ENCODE assay signal across 9 mouse cellular contexts in the genomic region with DNA sequence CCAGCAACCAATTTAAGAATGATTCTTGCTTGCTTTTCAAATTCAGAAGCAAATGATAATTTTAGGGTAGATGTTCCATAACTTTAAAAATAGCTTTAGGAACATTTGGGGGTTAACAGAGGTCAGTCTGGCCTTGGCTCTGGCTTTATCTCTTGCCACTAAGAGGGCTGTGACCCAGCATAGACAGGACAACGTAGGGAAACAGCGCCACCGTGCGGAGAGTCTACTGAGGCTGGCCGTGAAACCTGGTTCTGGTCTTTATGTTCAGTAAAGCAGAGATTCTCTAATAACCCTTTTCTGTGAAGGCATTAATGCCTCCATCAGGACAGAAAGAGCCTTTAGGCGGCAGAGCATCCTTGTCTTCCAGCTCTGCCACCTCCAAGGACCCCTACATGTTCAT. TPM values are rescaled to one million over a fixed set of nuclear protein-coding genes. Genes with fewer than 3 reads are reported as not detected.
DNase-seq lines count a peak whose midpoint lies in the region; ATAC-seq and TF ChIP-seq lines count a peak whose summit lies in the region.
"Had no signal": no experiment of that assay in that cellular context is flagged by ENCODE, and none has a peak within 500 bp of the region (broad histone marks: within the 10 kb centered on the region; RNA-seq: fewer than 3 reads in every experiment).

No protein-coding gene starts in this region.

- H3K4me2 ChIP-seq in hindbrain, embryonic 11.5 days (replicated peaks; ENCODE audit: low read depth, low read length), result no peak overlapping the region
- H3K4me2 ChIP-seq in hindbrain, embryonic 12.5 days (replicated peaks), result no peak overlapping the region
- no peak overlapping the region for H3K4me2 ChIP-seq in intestine, embryonic 14.5 days (ENCODE audit: low read length)
- H3K4me2 ChIP-seq in stomach, postnatal 0 days (replicated peaks; ENCODE audit: low read depth), result no peak overlapping the region
- H3K4me2 ChIP-seq: embryonic facial prominence, embryonic 13.5 days had no signal

- H3K9me3 ChIP-seq in hindbrain, embryonic 11.5 days (ENCODE audit: control insufficient read depth, low read length), result no peaks in the 10 kb centered on the region
- no peaks in the 10 kb centered on the region for H3K9me3 ChIP-seq in hindbrain, embryonic 12.5 days (replicated peaks)
- no peaks in the 10 kb centered on the region for H3K9me3 ChIP-seq in intestine, embryonic 14.5 days (ENCODE audit: control insufficient read depth, low read length)
- no peaks in the 10 kb centered on the region for H3K9me3 ChIP-seq in stomach, postnatal 0 days (ENCODE audit: control insufficient read depth, low read length)
- H3K9me3 ChIP-seq: embryonic facial prominence, embryonic 13.5 days had no signal

- no peaks in the 10 kb centered on the region for H3K4me1 ChIP-seq in hindbrain, embryonic 11.5 days (replicated peaks; ENCODE audit: control insufficient read depth, insufficient read depth, low read length)
- H3K4me1 ChIP-seq in hindbrain, embryonic 12.5 days, result no peaks in the 10 kb centered on the region
- no peaks in the 10 kb centered on the region for H3K4me1 ChIP-seq in intestine, embryonic 14.5 days (replicated peaks; ENCODE audit: control insufficient read depth, insufficient read depth, low read length)
- no peaks in the 10 kb centered on the region for H3K4me1 ChIP-seq in stomach, postnatal 0 days (replicated peaks; ENCODE audit: control insufficient read depth, insufficient read depth)
- H3K4me1 ChIP-seq: embryonic facial prominence, embryonic 13.5 days had no signal

- no peaks in the 10 kb centered on the region for H3K36me3 ChIP-seq in hindbrain, embryonic 11.5 days (ENCODE audit: control insufficient read depth, insufficient read depth, low read length)
- H3K36me3 ChIP-seq in hindbrain, embryonic 12.5 days, result no peaks in the 10 kb centered on the region
- H3K36me3 ChIP-seq in intestine, embryonic 14.5 days (ENCODE audit: control insufficient read depth, insufficient read depth, low read length), result no peaks in the 10 kb centered on the region
- H3K36me3 ChIP-seq in stomach, postnatal 0 days (ENCODE audit: control insufficient read depth, insufficient read depth, low read length), result no peaks in the 10 kb centered on the region
- H3K36me3 ChIP-seq: embryonic facial prominence, embryonic 13.5 days had no signal

- DNase-seq in hindbrain, embryonic 11.5 days (ENCODE audit: low spot score), result peak; percentile 86
- peak; percentile 71 for DNase-seq in c-Kit-positive CD71-positive TER-119-negative erythroid progenitor cells, embryonic 14.5 days (ENCODE audit: low read depth)
- DNase-seq in frontal cortex, postnatal 25 days (ENCODE audit: low spot score in 2 of 2), result peak; percentile 84 to 87
- DNase-seq in intestine, embryonic 14.5 days (ENCODE audit: low spot score), result peak; percentile 91
- peak; percentile 70 to 72 for DNase-seq in left cerebral cortex, postnatal 36 days (ENCODE audit: low spot score in 2 of 2)
- DNase-seq in naive thymus-derived CD4-positive, alpha-beta T cell, adult 2 months (ENCODE audit: low read depth), result peak; percentile 87
- DNase-seq in stomach, postnatal 0 days (ENCODE audit: low spot score), result peak; percentile 84

- peak; percentile 92 for TF ChIP-seq CTCF in stomach, postnatal 0 days (IDR thresholded peaks at IDR 0.05; ENCODE audit: low read depth)

- WGBS in hindbrain, embryonic 11.5 days, result 5% methylated on average over 6 of the region's 6 CpGs
- 5% methylated on average over 6 of the region's 6 CpGs for WGBS in hindbrain, embryonic 12.5 days
- 4% methylated on average over 6 of the region's 6 CpGs for WGBS in intestine, embryonic 14.5 days
- 5% methylated on average over 6 of the region's 6 CpGs for WGBS in stomach, postnatal 0 days

- H3K4me3 ChIP-seq in hindbrain, embryonic 11.5 days (ENCODE audit: low read depth, low read length), result no peak overlapping the region
- no peak overlapping the region for H3K4me3 ChIP-seq in hindbrain, embryonic 12.5 days
- no peak overlapping the region for H3K4me3 ChIP-seq in intestine, embryonic 14.5 days (ENCODE audit: low read depth, low read length)
- no peak overlapping the region for H3K4me3 ChIP-seq in stomach, postnatal 0 days (ENCODE audit: low read depth, low read length)
- H3K4me3 ChIP-seq: embryonic facial prominence, embryonic 13.5 days had no signal

- H3K27me3 ChIP-seq in hindbrain, embryonic 11.5 days (ENCODE audit: control insufficient read depth, insufficient read depth, low read length), result no peaks in the 10 kb centered on the region
- no peaks in the 10 kb centered on the region for H3K27me3 ChIP-seq in hindbrain, embryonic 12.5 days
- H3K27me3 ChIP-seq in intestine, embryonic 14.5 days (replicated peaks; ENCODE audit: control insufficient read depth, insufficient read depth, low read length), result no peaks in the 10 kb centered on the region
- H3K27me3 ChIP-seq in stomach, postnatal 0 days (ENCODE audit: control insufficient read depth, insufficient read depth, low read length), result no peaks in the 10 kb centered on the region
- H3K27me3 ChIP-seq: embryonic facial prominence, embryonic 13.5 days had no signal

- no peak for TF ChIP-seq EP300 in stomach, postnatal 0 days (optimal IDR thresholded peaks at IDR 0.05)

- no peak overlapping the region for H3K27ac ChIP-seq in hindbrain, embryonic 11.5 days (ENCODE audit: low read depth, low read length)
- no peak overlapping the region for H3K27ac ChIP-seq in hindbrain, embryonic 12.5 days
- no peak overlapping the region for H3K27ac ChIP-seq in intestine, embryonic 14.5 days (ENCODE audit: low read depth)
- H3K27ac ChIP-seq in stomach, postnatal 0 days (replicated peaks), result no peak overlapping the region
- H3K27ac ChIP-seq: embryonic facial prominence, embryonic 13.5 days had no signal

- intact Hi-C loops in left cerebral cortex, postnatal 36 days (cut with DNase I), result loop anchor here (1.0 to 10.0 kb wide), 4 partner anchors 62 to 542 kb away; partner anchors contain the start of gene Nfya

- H3K9ac ChIP-seq in hindbrain, embryonic 11.5 days (ENCODE audit: low read depth, low read length), result no peak overlapping the region
- H3K9ac ChIP-seq in hindbrain, embryonic 12.5 days, result no peak overlapping the region
- no peak overlapping the region for H3K9ac ChIP-seq in intestine, embryonic 14.5 days (ENCODE audit: low read length)
- H3K9ac ChIP-seq in stomach, postnatal 0 days (ENCODE audit: low read length), result no peak overlapping the region
- H3K9ac ChIP-seq: embryonic facial prominence, embryonic 13.5 days had no signal

- ATAC-seq in hindbrain, embryonic 11.5 days (ENCODE audit: low FRiP score), result no peak
- ATAC-seq in hindbrain, embryonic 12.5 days (ENCODE audit: low FRiP score), result no peak
- ATAC-seq in intestine, embryonic 14.5 days (replicated peaks; ENCODE audit: low FRiP score, low TSS enrichment, low read depth), result 0 out of 2 replicates have a peak, but pooled peaks have one; percentile 43
- ATAC-seq in stomach, postnatal 0 days (ENCODE audit: low FRiP score, low TSS enrichment), result 0 out of 2 replicates have a peak, but pooled peaks have one; percentile 61

RNA-seq across cellular contexts. Expression of gene Trem2, which starts 9.3 kb away (rescaled TPM):
- polyA plus RNA-seq in hindbrain, embryonic 11.5 days (2014; fragmentation: Nextera tagmentation; extraction: Ambion mirVana), result 3.0 and 3.6 TPM in 2 replicates
- 3.5 and 4.3 TPM in 2 replicates for polyA plus RNA-seq in hindbrain, embryonic 12.5 days (2016; fragmentation: Nextera tagmentation; extraction: Ambion mirVana)
- 2.6 and 2.9 TPM in 2 replicates for polyA plus RNA-seq in intestine, embryonic 14.5 days (2014; fragmentation: Nextera tagmentation; extraction: Ambion mirVana)
- total RNA-seq in left cerebral cortex, postnatal 36 days (2021), result 10 to 100 TPM in 1 of 2 experiments, 1 to 10 TPM in 1; 7.8 to 13.0 TPM
- polyA plus RNA-seq in stomach, postnatal 0 days (2015; fragmentation: Nextera tagmentation; extraction: Ambion mirVana), result 3.5 and 4.2 TPM in 2 replicates

RNA-seq across cellular contexts. Expression of gene B430306N03Rik, which starts 20.9 kb away (rescaled TPM):
- 0.04 TPM in 1 of 2 replicates, not detected in the other for polyA plus RNA-seq in hindbrain, embryonic 11.5 days (2014; fragmentation: Nextera tagmentation; extraction: Ambion mirVana)
- polyA plus RNA-seq in hindbrain, embryonic 12.5 days (2016; fragmentation: Nextera tagmentation; extraction: Ambion mirVana), result 0.05 TPM in 1 of 2 replicates, not detected in the other
- 0.41 and 0.46 TPM in 2 replicates for polyA plus RNA-seq in intestine, embryonic 14.5 days (2014; fragmentation: Nextera tagmentation; extraction: Ambion mirVana)
- total RNA-seq in left cerebral cortex, postnatal 36 days (2021), result under 1 TPM in 1 of 2 experiments, not detected in 1; 0.07 TPM
- polyA plus RNA-seq in stomach, postnatal 0 days (2015; fragmentation: Nextera tagmentation; extraction: Ambion mirVana), result 0.18 and 0.21 TPM in 2 replicates
- polyA plus RNA-seq: embryonic facial prominence, embryonic 13.5 days had no signal

RNA-seq across cellular contexts. Expression of gene Treml1, which starts 22.9 kb away (rescaled TPM):
- polyA plus RNA-seq in hindbrain, embryonic 11.5 days (2014; fragmentation: Nextera tagmentation; extraction: Ambion mirVana), result 2.2 and 3.1 TPM in 2 replicates
- 1.7 and 1.8 TPM in 2 replicates for polyA plus RNA-seq in hindbrain, embryonic 12.5 days (2016; fragmentation: Nextera tagmentation; extraction: Ambion mirVana)
- 0.24 and 0.91 TPM in 2 replicates for polyA plus RNA-seq in intestine, embryonic 14.5 days (2014; fragmentation: Nextera tagmentation; extraction: Ambion mirVana)
- total RNA-seq in left cerebral cortex, postnatal 36 days (2021), result under 1 TPM; 0.54 to 0.82 TPM
- not detected in 2 replicates for polyA plus RNA-seq in stomach, postnatal 0 days (2015; fragmentation: Nextera tagmentation; extraction: Ambion mirVana)

RNA-seq across cellular contexts. Expression of gene Treml2, which starts 37.6 kb away (rescaled TPM):
- polyA plus RNA-seq in hindbrain, embryonic 11.5 days (2014; fragmentation: Nextera tagmentation; extraction: Ambion mirVana), result 0.08 and 0.09 TPM in 2 replicates
- polyA plus RNA-seq in hindbrain, embryonic 12.5 days (2016; fragmentation: Nextera tagmentation; extraction: Ambion mirVana), result 0.25 and 0.81 TPM in 2 replicates
- polyA plus RNA-seq in intestine, embryonic 14.5 days (2014; fragmentation: Nextera tagmentation; extraction: Ambion mirVana), result 0.08 and 0.11 TPM in 2 replicates
- total RNA-seq in left cerebral cortex, postnatal 36 days (2021), result under 1 TPM; 0.54 to 0.64 TPM
- 0.10 TPM in 2 replicates for polyA plus RNA-seq in stomach, postnatal 0 days (2015; fragmentation: Nextera tagmentation; extraction: Ambion mirVana)

Comparison
In these comparisons a context has a peak if more than half of its experiments do, and no peak if none do; other contexts are left out.
1. ATAC-seq: peak in intestine, embryonic 14.5 days (single experiment) and stomach, postnatal 0 days (single experiment); none in hindbrain, embryonic 11.5 days (single experiment) and hindbrain, embryonic 12.5 days (single experiment).
2. Peak in every context shown above with its lines, with median percentiles within 50 percentile points of each other: DNase-seq.